Mouse (Mus musculus): Measurements from ENCODE around the gene Nxn. TPM values are rescaled to one million over a fixed set of nuclear protein-coding genes. Genes with fewer than 3 reads are reported as not detected.

The Nxn gene
- total RNA-seq, 2 experiments from 2014 or later, result 8.7 to 15.1 TPM

- no peak for ATAC-seq (ENCODE audit: poor library complexity, severe bottlenecking)
These were observed 2.5 kb upstream of the Nxn start for GRCm38 (mm10) chr11:76401398-76401797.

- ATAC-seq (ENCODE audit: poor library complexity, severe bottlenecking), result no peak
These were observed 819 bp upstream of the Nxn start for GRCm38 (mm10) chr11:76399587-76400330.

GRCm38 (mm10) chr11:76398312-76398797 is 585 bp downstream of the Nxn start:
- ATAC-seq (ENCODE audit: poor library complexity, severe bottlenecking), result peak; percentile 22; the same call in 1 of the 2 replicates

- peak; percentile 33 for ATAC-seq (ENCODE audit: poor library complexity, severe bottlenecking)
These were observed 1.2 kb downstream of the Nxn start for GRCm38 (mm10) chr11:76397650-76398311.

GRCm38 (mm10) chr11:76392996-76393395 is 5.9 kb downstream of the Nxn start:
- ATAC-seq (ENCODE audit: poor library complexity, severe bottlenecking), result no peak

GRCm38 (mm10) chr11:76392532-76392931 is 6.4 kb downstream of the Nxn start:
- no peak for ATAC-seq (ENCODE audit: poor library complexity, severe bottlenecking)

GRCm38 (mm10) chr11:76388711-76389110 is 10.2 kb downstream of the Nxn start:
- ATAC-seq (ENCODE audit: poor library complexity, severe bottlenecking), result no peak

- ATAC-seq (ENCODE audit: poor library complexity, severe bottlenecking), result no peak
These were observed 11.8 kb downstream of the Nxn start for GRCm38 (mm10) chr11:76387097-76387496.

GRCm38 (mm10) chr11:76385746-76386145 is 13.2 kb downstream of the Nxn start:
- ATAC-seq (ENCODE audit: poor library complexity, severe bottlenecking), result no peak

GRCm38 (mm10) chr11:76385017-76385416 is 13.9 kb downstream of the Nxn start:
- no peak for ATAC-seq (ENCODE audit: poor library complexity, severe bottlenecking)

- ATAC-seq (ENCODE audit: poor library complexity, severe bottlenecking), result no peak
These were observed 14.6 kb downstream of the Nxn start for GRCm38 (mm10) chr11:76384307-76384706.

GRCm38 (mm10) chr11:76382711-76383324 is 16.1 kb downstream of the Nxn start:
- ATAC-seq (ENCODE audit: poor library complexity, severe bottlenecking), result no peak

GRCm38 (mm10) chr11:76381201-76381885 is 17.6 kb downstream of the Nxn start:
- no peak for ATAC-seq (ENCODE audit: poor library complexity, severe bottlenecking)

GRCm38 (mm10) chr11:76379921-76380544 is 18.9 kb downstream of the Nxn start:
- ATAC-seq (ENCODE audit: poor library complexity, severe bottlenecking), result no peak

GRCm38 (mm10) chr11:76376425-76376824 is 22.5 kb downstream of the Nxn start:
- no peak for ATAC-seq (ENCODE audit: poor library complexity, severe bottlenecking)

- no peak for ATAC-seq (ENCODE audit: poor library complexity, severe bottlenecking)
These were observed 24.3 kb downstream of the Nxn start for GRCm38 (mm10) chr11:76374491-76375185.

- ATAC-seq (ENCODE audit: poor library complexity, severe bottlenecking), result no peak
These were observed 26.4 kb downstream of the Nxn start for GRCm38 (mm10) chr11:76372534-76372933.

- ATAC-seq (ENCODE audit: poor library complexity, severe bottlenecking), result no peak
These were observed 26.8 kb downstream of the Nxn start for GRCm38 (mm10) chr11:76372120-76372519.

GRCm38 (mm10) chr11:76370491-76370890 is 28.4 kb downstream of the Nxn start:
- no peak for ATAC-seq (ENCODE audit: poor library complexity, severe bottlenecking)

GRCm38 (mm10) chr11:76366720-76367119 is 32.2 kb downstream of the Nxn start:
- ATAC-seq (ENCODE audit: poor library complexity, severe bottlenecking), result no peak

All from megakaryocyte, adult 5-6 weeks (primary cell).